Mouse (Mus musculus): ENCODE data around the gene Glb1l.

- TF ChIP-seq POLR2A (IDR thresholded peaks at IDR 0.05; ENCODE audit: low read depth, low read length) (no peak), CTCF (IDR thresholded peaks at IDR 0.05; ENCODE audit: extremely low read depth, insufficient read depth, insufficient read length, insufficient replicate concordance) (no peak)
Observed at GRCm38 (mm10) chr1:75239591-75239990, 29.0 kb upstream of the Glb1l start.

Data from spleen, adult 2 months (tissue).